In genomic region chrX:133690822-133691221, GRCm38 (mm10) we compare ENCODE assay signal across 7 mouse cellular contexts. TPM values are rescaled to one million over a fixed set of nuclear protein-coding genes. Genes with fewer than 3 reads are reported as not detected.
DNase-seq lines count a peak whose midpoint lies in the region; ATAC-seq and TF ChIP-seq lines count a peak whose summit lies in the region.

No protein-coding gene starts in this region.

- no peak overlapping the region for H3K9ac ChIP-seq in lung, embryonic 16.5 days (ENCODE audit: low read length)
- H3K9ac ChIP-seq in forebrain, embryonic 15.5 days (replicated peaks) = peak overlapping the region; percentile 16; the same call in 1 of the 2 replicates
- no peak overlapping the region for H3K9ac ChIP-seq in limb, embryonic 14.5 days (ENCODE audit: low read depth, low read length, severe bottlenecking)
- H3K9ac ChIP-seq in stomach, embryonic 15.5 days = no peak overlapping the region

- peak overlapping the region; percentile 52 for H3K4me2 ChIP-seq in lung, embryonic 16.5 days (ENCODE audit: low read depth, low read length)
- peak overlapping the region; percentile 81 for H3K4me2 ChIP-seq in forebrain, embryonic 15.5 days (replicated peaks)
- peak overlapping the region; percentile 67 for H3K4me2 ChIP-seq in limb, embryonic 14.5 days (replicated peaks; ENCODE audit: low read depth, low read length, severe bottlenecking)
- peak overlapping the region; percentile 74 for H3K4me2 ChIP-seq in stomach, embryonic 15.5 days

- no peaks in the 10 kb centered on the region for H3K4me1 ChIP-seq in lung, embryonic 16.5 days (replicated peaks; ENCODE audit: control insufficient read depth, insufficient read depth, low read length)
- H3K4me1 ChIP-seq in forebrain, embryonic 15.5 days = 0 out of 2 replicates have a peak, but pooled peaks cover 13% of the 10 kb centered on the region
- H3K4me1 ChIP-seq in limb, embryonic 14.5 days (ENCODE audit: control insufficient read depth, insufficient read depth, low read length) = 0 out of 2 replicates have a peak, but pooled peaks cover 4% of the 10 kb centered on the region
- 0 out of 2 replicates have a peak, but pooled peaks cover 3% of the 10 kb centered on the region for H3K4me1 ChIP-seq in stomach, embryonic 15.5 days

- peaks cover 19% of the 10 kb centered on the region for H3K27me3 ChIP-seq in lung, embryonic 16.5 days (ENCODE audit: control insufficient read depth, insufficient read depth, low read depth, low read length)
- no peaks in the 10 kb centered on the region for H3K27me3 ChIP-seq in forebrain, embryonic 15.5 days
- H3K27me3 ChIP-seq in limb, embryonic 14.5 days (ENCODE audit: control insufficient read depth, insufficient read depth, low read length) = peaks cover 5% of the 10 kb centered on the region; the same call in 1 of the 2 replicates
- 0 out of 2 replicates have a peak, but pooled peaks cover 3% of the 10 kb centered on the region for H3K27me3 ChIP-seq in stomach, embryonic 15.5 days (replicated peaks)

- H3K27ac ChIP-seq in lung, embryonic 16.5 days (ENCODE audit: low read length) = no peak overlapping the region
- no peak overlapping the region for H3K27ac ChIP-seq in forebrain, embryonic 15.5 days (replicated peaks)
- H3K27ac ChIP-seq in limb, embryonic 14.5 days (replicated peaks; ENCODE audit: low read depth, low read length) = no peak overlapping the region
- H3K27ac ChIP-seq in stomach, embryonic 15.5 days = no peak overlapping the region

- H3K4me3 ChIP-seq in lung, embryonic 16.5 days (ENCODE audit: low read length) = peak overlapping the region; percentile 29
- peak overlapping the region; percentile 65 for H3K4me3 ChIP-seq in forebrain, embryonic 15.5 days
- H3K4me3 ChIP-seq in limb, embryonic 14.5 days (replicated peaks; ENCODE audit: low read length) = peak overlapping the region; percentile 28
- H3K4me3 ChIP-seq in stomach, embryonic 15.5 days (replicated peaks) = peak overlapping the region; percentile 26

- H3K36me3 ChIP-seq in lung, embryonic 16.5 days (ENCODE audit: control insufficient read depth, insufficient read depth, low read length) = no peaks in the 10 kb centered on the region
- no peaks in the 10 kb centered on the region for H3K36me3 ChIP-seq in forebrain, embryonic 15.5 days
- H3K36me3 ChIP-seq in limb, embryonic 14.5 days (ENCODE audit: control insufficient read depth, insufficient read depth, low read length) = no peaks in the 10 kb centered on the region
- no peaks in the 10 kb centered on the region for H3K36me3 ChIP-seq in stomach, embryonic 15.5 days

- ATAC-seq in lung, embryonic 16.5 days (ENCODE audit: low read depth) = no peak
- ATAC-seq in forebrain, embryonic 15.5 days (replicated peaks) = no peak
- ATAC-seq in limb, embryonic 14.5 days (ENCODE audit: low FRiP score, low read depth) = no peak
- ATAC-seq in stomach, embryonic 15.5 days (ENCODE audit: insufficient read depth, low FRiP score, low read depth) = no peak

- 7% methylated on average over 11 of the region's 11 CpGs for WGBS in lung, embryonic 16.5 days
- 29% methylated on average over 11 of the region's 11 CpGs for WGBS in forebrain, embryonic 15.5 days
- WGBS in limb, embryonic 14.5 days = 19% methylated on average over 11 of the region's 11 CpGs
- WGBS in stomach, embryonic 15.5 days = 11% methylated on average over 11 of the region's 11 CpGs

- DNase-seq in lung, postnatal 36 days = no peak
- no peak for DNase-seq in limb, embryonic 14.5 days (ENCODE audit: low spot score)
- no peak for DNase-seq in adipocyte (ENCODE audit: low spot score)
- no peak for DNase-seq in natural killer cell, adult 2 months (ENCODE audit: low spot score in 2 of 2)

- no peaks in the 10 kb centered on the region for H3K9me3 ChIP-seq in lung, embryonic 16.5 days (ENCODE audit: control insufficient read depth, low read length)
- no peaks in the 10 kb centered on the region for H3K9me3 ChIP-seq in forebrain, embryonic 15.5 days
- H3K9me3 ChIP-seq in limb, embryonic 14.5 days (ENCODE audit: control insufficient read depth, low read length) = no peaks in the 10 kb centered on the region
- no peaks in the 10 kb centered on the region for H3K9me3 ChIP-seq in stomach, embryonic 15.5 days

- no peak for TF ChIP-seq POLR2A in limb, embryonic 14.5 days (IDR thresholded peaks at IDR 0.05; ENCODE audit: borderline replicate concordance, extremely low read depth, insufficient read depth, insufficient read length)

RNA-seq across cellular contexts. Expression of gene Pcdh19, which starts 2.0 kb away (rescaled TPM):
- 1.7 and 2.1 TPM in 2 replicates for polyA plus RNA-seq in lung, embryonic 16.5 days (2015; fragmentation: Nextera tagmentation; extraction: Ambion mirVana)
- 14.3 and 14.9 TPM in 2 replicates for polyA plus RNA-seq in forebrain, embryonic 15.5 days (2015; fragmentation: Nextera tagmentation; extraction: Ambion mirVana)
- 5.0 and 5.7 TPM in 2 replicates for polyA plus RNA-seq in limb, embryonic 14.5 days (2012; rRNA removed)
- 7.6 and 10.7 TPM in 2 replicates for polyA plus RNA-seq in limb, embryonic 14.5 days (2014; fragmentation: Nextera tagmentation; extraction: Ambion mirVana)
- 3.4 and 3.7 TPM in 2 replicates for polyA plus RNA-seq in stomach, embryonic 15.5 days (2015; fragmentation: Nextera tagmentation; extraction: Ambion mirVana)
